Mouse (Mus musculus): ENCODE measurements at regions not wholly inside any gene's neighbourhood (a gene's known extent, or its start where the extent isn't known, plus 50 kb on each side); places are given as distances from the start of the nearest gene placed in this dataset.

GRCm38 (mm10) chr13:52145926-52146325, 299.4 kb downstream of the Gadd45g start:
- no peak for DNase-seq (ENCODE audit: low spot score in 2 of 2)

GRCm38 (mm10) chr13:52150281-52150680, 303.8 kb downstream of the Gadd45g start:
- no peak for DNase-seq (ENCODE audit: low spot score in 2 of 2)

- no peak for DNase-seq (ENCODE audit: low spot score in 2 of 2)
These were observed 305.3 kb downstream of the Gadd45g start for GRCm38 (mm10) chr13:52151777-52152176.

GRCm38 (mm10) chr13:52152221-52152620, 305.7 kb downstream of the Gadd45g start:
- DNase-seq (ENCODE audit: low spot score in 2 of 2) = no peak

GRCm38 (mm10) chr13:52153030-52153429, 306.6 kb downstream of the Gadd45g start:
- no peak for DNase-seq (ENCODE audit: low spot score in 2 of 2)

- no peak for DNase-seq (ENCODE audit: low spot score in 2 of 2)
These were observed 307.1 kb downstream of the Gadd45g start for GRCm38 (mm10) chr13:52153576-52153975.

- no peak for DNase-seq (ENCODE audit: low spot score in 2 of 2)
These were observed 307.8 kb downstream of the Gadd45g start for GRCm38 (mm10) chr13:52154111-52154843.

- peak in 1 of 2 experiments; percentile 20 for DNase-seq (ENCODE audit: low spot score in 2 of 2)
These were observed 308.5 kb downstream of the Gadd45g start for GRCm38 (mm10) chr13:52154844-52155587.

- no peak for DNase-seq (ENCODE audit: low spot score in 2 of 2)
These were observed 309.2 kb downstream of the Gadd45g start for GRCm38 (mm10) chr13:52155588-52156086.

GRCm38 (mm10) chr13:52162676-52163075, 316.2 kb downstream of the Gadd45g start:
- no peak for DNase-seq (ENCODE audit: low spot score in 2 of 2)

GRCm38 (mm10) chr13:52165531-52165930, 319.1 kb downstream of the Gadd45g start:
- no peak for DNase-seq (ENCODE audit: low spot score in 2 of 2)

GRCm38 (mm10) chr13:52167968-52168367, 321.5 kb downstream of the Gadd45g start:
- DNase-seq (ENCODE audit: low spot score in 2 of 2) = no peak

- no peak for DNase-seq (ENCODE audit: low spot score in 2 of 2)
These were observed 326.3 kb downstream of the Gadd45g start for GRCm38 (mm10) chr13:52172706-52173346.

- no peak for DNase-seq (ENCODE audit: low spot score in 2 of 2)
These were observed 329.2 kb downstream of the Gadd45g start for GRCm38 (mm10) chr13:52175665-52176064.

- no peak for DNase-seq (ENCODE audit: low spot score in 2 of 2)
These were observed 333.5 kb downstream of the Gadd45g start for GRCm38 (mm10) chr13:52179977-52180376.

GRCm38 (mm10) chr13:52183635-52184034, 337.2 kb downstream of the Gadd45g start:
- no peak for DNase-seq (ENCODE audit: low spot score in 2 of 2)

GRCm38 (mm10) chr13:52185574-52185973, 339.1 kb downstream of the Gadd45g start:
- DNase-seq (ENCODE audit: low spot score in 2 of 2) = no peak

- no peak for DNase-seq (ENCODE audit: low spot score in 2 of 2)
These were observed 341.5 kb downstream of the Gadd45g start for GRCm38 (mm10) chr13:52187841-52188604.

GRCm38 (mm10) chr13:52188605-52189003, 342.1 kb downstream of the Gadd45g start:
- DNase-seq (ENCODE audit: low spot score in 2 of 2) = no peak

GRCm38 (mm10) chr13:52189382-52189923, 341.6 kb downstream of the Diras2 start:
- no peak for DNase-seq (ENCODE audit: low spot score in 2 of 2)

GRCm38 (mm10) chr13:52190256-52190655, 340.8 kb downstream of the Diras2 start:
- no peak for DNase-seq (ENCODE audit: low spot score in 2 of 2)
